Mouse (Mus musculus): ENCODE data around the gene Stra6. TPM values are rescaled to one million over a fixed set of nuclear protein-coding genes. Genes with fewer than 3 reads are reported as not detected.

The Stra6 gene
- polyA plus RNA-seq, 1 experiment from 2014 or later, result 0.89 TPM

GRCm38 (mm10) chr9:58113279-58113884 lies 49.8 kb downstream of the Stra6 start:
- H3K27me3 ChIP-seq (ENCODE audit: control insufficient read depth, insufficient read depth, low read length), result peaks cover 10% of the 10 kb centered on the region
- H3K36me3 ChIP-seq (ENCODE audit: control insufficient read depth, insufficient read depth), result no peaks in the 10 kb centered on the region
- peaks cover 13% of the 10 kb centered on the region for H3K4me1 ChIP-seq (ENCODE audit: control insufficient read depth, insufficient read depth, low read length)
- ATAC-seq (replicated peaks; ENCODE audit: extremely low read depth, insufficient read depth, low FRiP score), result no peak
- peak overlapping the region; percentile 54 for H3K4me2 ChIP-seq (ENCODE audit: low read depth, low read length)
- peak overlapping the region; percentile 44 for H3K9ac ChIP-seq (ENCODE audit: low read length)
- 8% methylated on average over 22 of the region's 22 CpGs for WGBS
- no peak overlapping the region for H3K27ac ChIP-seq (ENCODE audit: low read length)
- peak overlapping the region; percentile 32 for H3K4me3 ChIP-seq (ENCODE audit: low read length)
- no peaks in the 10 kb centered on the region for H3K9me3 ChIP-seq (replicated peaks; ENCODE audit: control insufficient read depth, low read length)

DNA sequence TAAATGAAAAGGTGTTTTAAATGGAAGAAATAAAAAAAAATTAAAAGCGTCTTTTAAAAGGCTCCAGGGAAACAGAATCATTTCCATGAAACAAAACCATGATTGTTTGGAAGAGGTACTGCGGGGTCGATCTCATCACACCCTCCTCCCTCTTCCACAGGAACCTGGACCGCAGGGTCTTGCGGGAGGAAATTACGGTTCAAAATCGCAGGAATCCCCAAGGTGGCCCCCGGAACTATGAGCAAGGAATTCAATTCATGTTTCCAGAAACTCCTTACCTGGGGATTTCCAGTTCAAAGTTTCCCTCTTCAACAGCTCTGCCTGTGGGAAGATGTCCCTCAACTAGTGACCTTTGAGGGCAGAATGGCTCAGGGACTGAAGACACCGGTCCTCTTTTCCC lies 50.4 kb downstream of the Stra6 start:
- peaks cover 10% of the 10 kb centered on the region for H3K27me3 ChIP-seq (ENCODE audit: control insufficient read depth, insufficient read depth, low read length)
- no peak for ATAC-seq (replicated peaks; ENCODE audit: extremely low read depth, insufficient read depth, low FRiP score)
- peak overlapping the region; percentile 54 for H3K4me2 ChIP-seq (ENCODE audit: low read depth, low read length)

GRCm38 (mm10) chr9:58115297-58115925 lies 51.8 kb downstream of the Stra6 start:
- no peak overlapping the region for H3K4me3 ChIP-seq (ENCODE audit: low read length)
- WGBS, result 33% methylated on average over 7 of the region's 7 CpGs
- peaks cover 14% of the 10 kb centered on the region for H3K4me1 ChIP-seq (ENCODE audit: control insufficient read depth, insufficient read depth, low read length)
- no peaks in the 10 kb centered on the region for H3K9me3 ChIP-seq (replicated peaks; ENCODE audit: control insufficient read depth, low read length)
- no peak overlapping the region for H3K27ac ChIP-seq (ENCODE audit: low read length)
- ATAC-seq (replicated peaks; ENCODE audit: extremely low read depth, insufficient read depth, low FRiP score), result no peak
- no peak overlapping the region; the same call in 1 of the 2 replicates for H3K9ac ChIP-seq (ENCODE audit: low read length)
- no peak overlapping the region for H3K4me2 ChIP-seq (ENCODE audit: low read depth, low read length)
- H3K36me3 ChIP-seq (ENCODE audit: control insufficient read depth, insufficient read depth), result no peaks in the 10 kb centered on the region
- peaks cover 10% of the 10 kb centered on the region for H3K27me3 ChIP-seq (ENCODE audit: control insufficient read depth, insufficient read depth, low read length)

More for the DNA sequence above, 50.4 kb downstream of the Stra6 start:
- Histone ChIP-seq H3K4me1 (ENCODE audit: control insufficient read depth, insufficient read depth, low read length) (peaks cover 13% of the 10 kb centered on the region), H3K9ac (ENCODE audit: low read length) (no peak overlapping the region), H3K4me3 (ENCODE audit: low read length) (no peak overlapping the region; the same call in 1 of the 2 replicates), H3K9me3 (replicated peaks; ENCODE audit: control insufficient read depth, low read length) (no peaks in the 10 kb centered on the region), H3K27ac (ENCODE audit: low read length) (no peak overlapping the region), H3K36me3 (ENCODE audit: control insufficient read depth, insufficient read depth) (no peaks in the 10 kb centered on the region)
- WGBS, result 15% methylated on average over 9 of the region's 9 CpGs

DNA sequence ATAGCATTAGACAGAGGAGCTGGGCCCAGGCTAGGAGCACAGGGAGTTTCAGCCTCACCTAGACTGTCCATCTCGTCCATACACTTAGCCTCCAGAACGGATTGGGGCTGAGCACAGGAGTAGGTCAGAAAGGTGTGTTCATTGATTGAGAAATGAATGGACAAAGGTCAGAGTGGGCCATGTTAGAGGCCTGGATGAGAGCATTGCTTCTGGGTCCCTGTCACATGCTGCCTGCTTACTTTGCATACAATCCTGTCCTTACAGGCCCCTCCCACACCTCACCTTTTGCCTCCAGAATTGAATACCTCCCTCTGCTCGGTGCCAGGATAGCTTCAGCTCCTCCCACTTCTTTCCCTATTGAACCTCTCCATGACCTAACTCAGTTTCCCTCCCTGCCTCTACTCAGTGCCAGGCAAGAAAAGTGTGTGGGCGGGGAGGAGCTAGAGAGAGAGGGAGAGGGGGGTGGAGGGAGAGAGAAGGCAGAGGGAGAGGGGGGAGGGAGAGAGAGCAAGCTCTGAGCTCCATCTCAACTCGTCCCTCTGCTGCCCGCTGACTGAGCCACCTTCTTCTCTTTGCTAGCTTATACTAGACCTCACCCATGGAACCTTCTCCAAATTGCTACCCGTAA lies 52.5 kb downstream of the Stra6 start:
- ATAC-seq (replicated peaks; ENCODE audit: extremely low read depth, insufficient read depth, low FRiP score), result no peak
- Histone ChIP-seq H3K36me3 (ENCODE audit: control insufficient read depth, insufficient read depth) (no peaks in the 10 kb centered on the region), H3K9ac (ENCODE audit: low read length) (no peak overlapping the region), H3K4me3 (ENCODE audit: low read length) (no peak overlapping the region), H3K4me1 (ENCODE audit: control insufficient read depth, insufficient read depth, low read length) (peaks cover 18% of the 10 kb centered on the region), H3K27me3 (ENCODE audit: control insufficient read depth, insufficient read depth, low read length) (peaks cover 10% of the 10 kb centered on the region), H3K4me2 (ENCODE audit: low read depth, low read length) (no peak overlapping the region), H3K27ac (ENCODE audit: low read length) (no peak overlapping the region), H3K9me3 (replicated peaks; ENCODE audit: control insufficient read depth, low read length) (no peaks in the 10 kb centered on the region)
- 53% methylated on average over 7 of the region's 7 CpGs for WGBS

DNA sequence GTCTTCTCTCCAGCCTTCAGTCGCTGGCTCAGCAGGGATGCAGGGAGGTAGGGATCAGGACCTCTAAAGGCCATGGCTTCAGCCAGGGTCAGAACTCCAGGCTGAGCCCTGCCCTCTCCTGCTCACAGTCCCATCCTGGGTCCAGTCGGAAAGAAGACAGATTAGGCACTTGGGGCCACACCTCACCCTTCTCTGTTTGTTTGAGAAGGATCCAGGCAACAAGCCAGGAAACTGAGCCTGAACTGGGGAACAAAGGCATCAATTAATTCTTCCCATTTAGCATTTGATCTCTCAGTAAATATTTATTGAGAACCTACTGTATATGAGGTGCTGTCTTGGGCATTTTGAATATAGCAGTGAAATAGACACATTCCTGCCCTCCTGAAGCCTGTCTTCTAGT lies 55.1 kb downstream of the Stra6 start, which contains the start of gene Ccdc33:
TSS of gene Ccdc33 (minus strand) at position 153 of the 400 bp plus-strand sequence.
- H3K4me1 ChIP-seq (ENCODE audit: control insufficient read depth, insufficient read depth, low read length), result peaks cover 13% of the 10 kb centered on the region
- no peak within 1 kb of the TSS for H3K9ac ChIP-seq (ENCODE audit: low read length)
- peaks cover 6% of the 10 kb centered on the region for H3K27me3 ChIP-seq (ENCODE audit: control insufficient read depth, insufficient read depth, low read length)
- H3K4me2 ChIP-seq (ENCODE audit: low read depth, low read length), result no peak within 1 kb of the TSS
- H3K36me3 ChIP-seq (ENCODE audit: control insufficient read depth, insufficient read depth), result no peaks in the 10 kb centered on the region
- 20% methylated on average over 2 of the region's 2 CpGs for WGBS
- no peak within 1 kb of the TSS for H3K27ac ChIP-seq (ENCODE audit: low read length)
- ATAC-seq (replicated peaks; ENCODE audit: extremely low read depth, insufficient read depth, low FRiP score), result no peak
- no peak within 1 kb of the TSS for H3K4me3 ChIP-seq (ENCODE audit: low read length)
- no peaks in the 10 kb centered on the region for H3K9me3 ChIP-seq (replicated peaks; ENCODE audit: control insufficient read depth, low read length)

DNA sequence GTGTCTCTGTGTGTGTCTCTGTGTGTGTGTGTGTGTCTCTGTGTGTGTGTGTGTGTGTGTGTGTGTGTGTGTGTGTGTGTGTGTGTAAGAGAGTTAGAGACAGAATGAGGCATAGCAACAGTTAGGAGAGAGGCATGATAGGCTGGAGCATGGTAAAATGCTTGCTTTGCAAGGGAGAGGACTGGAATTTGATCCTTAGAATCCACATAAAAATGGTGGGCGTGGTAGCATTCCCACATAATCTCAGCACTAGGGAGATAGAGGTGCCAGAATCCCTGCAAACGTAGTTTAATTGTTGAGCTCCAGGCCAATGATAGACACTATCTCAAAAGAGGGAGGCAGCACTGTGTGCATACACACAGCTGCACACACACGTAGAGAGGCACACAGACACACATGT lies 61.5 kb downstream of the Stra6 start:
- Histone ChIP-seq H3K4me2 (ENCODE audit: low read depth, low read length) (no peak overlapping the region), H3K9ac (ENCODE audit: low read length) (no peak overlapping the region), H3K36me3 (ENCODE audit: control insufficient read depth, insufficient read depth) (no peaks in the 10 kb centered on the region), H3K4me1 (ENCODE audit: control insufficient read depth, insufficient read depth, low read length) (0 out of 2 replicates have a peak, but pooled peaks cover 9% of the 10 kb centered on the region), H3K9me3 (replicated peaks; ENCODE audit: control insufficient read depth, low read length) (no peaks in the 10 kb centered on the region), H3K27me3 (ENCODE audit: control insufficient read depth, insufficient read depth, low read length) (peaks cover 19% of the 10 kb centered on the region), H3K4me3 (ENCODE audit: low read length) (no peak overlapping the region), H3K27ac (ENCODE audit: low read length) (no peak overlapping the region)
- WGBS, result 38% methylated on average over 3 of the region's 3 CpGs
- ATAC-seq (replicated peaks; ENCODE audit: extremely low read depth, insufficient read depth, low FRiP score), result no peak

- no peak for ATAC-seq (replicated peaks; ENCODE audit: extremely low read depth, insufficient read depth, low FRiP score)
- Histone ChIP-seq H3K36me3 (ENCODE audit: control insufficient read depth, insufficient read depth) (no peaks in the 10 kb centered on the region), H3K9me3 (replicated peaks; ENCODE audit: control insufficient read depth, low read length) (no peaks in the 10 kb centered on the region), H3K27ac (ENCODE audit: low read length) (no peak overlapping the region), H3K27me3 (ENCODE audit: control insufficient read depth, insufficient read depth, low read length) (peaks cover 23% of the 10 kb centered on the region), H3K4me3 (ENCODE audit: low read length) (no peak overlapping the region), H3K4me2 (ENCODE audit: low read depth, low read length) (no peak overlapping the region), H3K4me1 (ENCODE audit: control insufficient read depth, insufficient read depth, low read length) (0 out of 2 replicates have a peak, but pooled peaks cover 5% of the 10 kb centered on the region), H3K9ac (ENCODE audit: low read length) (no peak overlapping the region)
- WGBS, result 53% methylated on average over 4 of the region's 4 CpGs
Observed at GRCm38 (mm10) chr9:58125811-58126210, 62.2 kb downstream of the Stra6 start.

- no peak overlapping the region for H3K4me3 ChIP-seq (ENCODE audit: low read length)
- H3K27ac ChIP-seq (ENCODE audit: low read length), result no peak overlapping the region
- 0 out of 2 replicates have a peak, but pooled peaks cover 8% of the 10 kb centered on the region for H3K4me1 ChIP-seq (ENCODE audit: control insufficient read depth, insufficient read depth, low read length)
- H3K27me3 ChIP-seq (ENCODE audit: control insufficient read depth, insufficient read depth, low read length), result peaks cover 35% of the 10 kb centered on the region
- no peak overlapping the region for H3K4me2 ChIP-seq (ENCODE audit: low read depth, low read length)
- H3K9ac ChIP-seq (ENCODE audit: low read length), result no peak overlapping the region
- no peak for ATAC-seq (replicated peaks; ENCODE audit: extremely low read depth, insufficient read depth, low FRiP score)
- WGBS, result 15% methylated on average over 13 of the region's 13 CpGs
- no peaks in the 10 kb centered on the region for H3K36me3 ChIP-seq (ENCODE audit: control insufficient read depth, insufficient read depth)
- no peaks in the 10 kb centered on the region for H3K9me3 ChIP-seq (replicated peaks; ENCODE audit: control insufficient read depth, low read length)
Observed at GRCm38 (mm10) chr9:58128926-58129413, 65.4 kb downstream of the Stra6 start.

GRCm38 (mm10) chr9:58129508-58129907 lies 65.9 kb downstream of the Stra6 start:
- peaks cover 37% of the 10 kb centered on the region for H3K27me3 ChIP-seq (ENCODE audit: control insufficient read depth, insufficient read depth, low read length)
- 36% methylated on average over 8 of the region's 8 CpGs for WGBS
- no peak overlapping the region for H3K9ac ChIP-seq (ENCODE audit: low read length)
- no peak overlapping the region for H3K4me2 ChIP-seq (ENCODE audit: low read depth, low read length)
- no peak overlapping the region for H3K27ac ChIP-seq (ENCODE audit: low read length)
- no peaks in the 10 kb centered on the region for H3K36me3 ChIP-seq (ENCODE audit: control insufficient read depth, insufficient read depth)
- no peaks in the 10 kb centered on the region for H3K9me3 ChIP-seq (replicated peaks; ENCODE audit: control insufficient read depth, low read length)
- H3K4me1 ChIP-seq (ENCODE audit: control insufficient read depth, insufficient read depth, low read length), result 0 out of 2 replicates have a peak, but pooled peaks cover 8% of the 10 kb centered on the region
- H3K4me3 ChIP-seq (ENCODE audit: low read length), result no peak overlapping the region
- ATAC-seq (replicated peaks; ENCODE audit: extremely low read depth, insufficient read depth, low FRiP score), result no peak
